Mouse (Mus musculus): ENCODE measurements around the gene Laptm4a. TPM values are rescaled to one million over a fixed set of nuclear protein-coding genes. Genes with fewer than 3 reads are reported as not detected.

Laptm4a gene
- 196 and 201 TPM in 2 replicates for polyA plus RNA-seq (2015; fragmentation: Nextera tagmentation; extraction: Ambion mirVana)

DNA sequence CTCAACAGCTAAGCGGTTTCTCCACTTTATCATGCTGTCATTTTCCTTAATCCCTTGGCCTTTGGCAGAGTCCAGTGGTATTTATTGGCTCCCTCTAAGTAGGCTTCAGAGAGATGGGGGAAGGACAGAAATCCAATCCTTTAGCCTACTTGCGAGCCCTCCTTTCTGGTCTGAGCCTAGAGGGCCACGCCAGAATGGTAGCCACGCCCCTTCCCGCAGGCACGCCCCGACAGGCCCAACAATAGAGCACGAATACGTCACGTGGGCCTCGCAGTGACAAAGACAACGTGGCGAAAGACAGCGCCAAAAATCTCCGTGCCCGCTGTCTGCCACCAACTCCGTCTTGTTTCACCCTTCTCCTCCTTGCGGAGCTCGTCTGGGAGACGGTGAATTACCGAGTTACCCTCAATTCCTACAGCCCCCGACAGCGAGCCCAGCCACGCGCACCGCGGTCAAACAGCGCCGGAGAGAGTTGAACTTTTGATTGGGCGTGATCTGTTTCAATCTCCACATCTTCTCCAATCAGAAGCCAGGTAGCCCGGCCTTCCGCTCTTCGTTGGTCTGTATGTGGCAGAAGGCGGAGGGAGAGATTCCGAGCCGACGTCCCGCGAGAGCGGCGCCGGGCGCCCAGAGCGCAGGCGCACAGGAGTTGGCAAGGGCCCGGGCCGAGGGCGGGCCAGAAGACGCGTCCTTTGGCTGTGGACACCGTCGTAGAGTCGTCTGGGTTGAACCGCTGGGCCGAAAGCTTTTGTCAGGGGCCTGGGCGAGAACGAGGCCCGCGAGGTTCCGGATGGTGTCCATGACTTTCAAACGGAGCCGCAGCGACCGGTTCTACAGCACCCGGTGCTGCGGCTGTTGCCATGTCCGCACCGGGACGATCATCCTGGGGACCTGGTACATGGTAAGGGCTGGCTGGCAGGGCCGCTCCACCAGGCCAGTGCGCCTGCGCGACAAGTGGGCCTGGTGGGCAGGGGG lies at the start of gene Laptm4a:
Gene Laptm4a (plus strand): TSS at position 271 of the 975 bp plus-strand sequence.
- H3K4me3 ChIP-seq: peak within 1 kb of the TSS; percentile 91
- ATAC-seq (ENCODE audit: low FRiP score, low read depth): peak; percentile 99
- peaks cover 32% of the 10 kb centered on the region for H3K4me1 ChIP-seq (replicated peaks)
- peak within 1 kb of the TSS; percentile 84 for H3K4me2 ChIP-seq
- no peaks in the 10 kb centered on the region for H3K36me3 ChIP-seq
- under 1% methylated on average over 73 of the region's 73 CpGs for WGBS
- H3K27ac ChIP-seq (replicated peaks): peak within 1 kb of the TSS; percentile 93
- H3K27me3 ChIP-seq: no peaks in the 10 kb centered on the region
- peak within 1 kb of the TSS; percentile 72 for H3K9ac ChIP-seq
- no peaks in the 10 kb centered on the region for H3K9me3 ChIP-seq

DNA sequence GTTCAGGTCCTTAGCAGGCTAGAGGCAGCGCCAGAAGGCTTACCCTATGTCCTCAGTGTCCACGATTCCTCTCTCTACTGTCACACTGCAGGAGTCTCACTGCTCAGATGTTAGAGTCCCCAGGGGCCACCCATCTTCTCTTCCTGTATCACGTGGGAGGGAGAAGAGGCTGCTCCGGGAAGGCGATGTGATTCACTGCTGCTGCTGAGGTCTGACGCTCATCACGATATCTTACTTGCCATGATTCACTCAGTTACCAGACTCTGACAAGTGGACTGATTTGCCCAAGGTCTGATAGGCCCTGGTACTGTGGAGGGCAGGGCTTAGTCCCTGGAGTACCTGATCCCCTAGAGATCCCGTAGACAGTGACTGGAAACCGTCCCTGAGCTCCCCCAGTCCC lies 45.9 kb upstream of the Laptm4a start:
- Histone ChIP-seq H3K4me2 (no peak overlapping the region), H3K9ac (no peak overlapping the region), H3K27ac (replicated peaks) (no peak overlapping the region), H3K4me1 (replicated peaks) (no peaks in the 10 kb centered on the region), H3K36me3 (no peaks in the 10 kb centered on the region), H3K4me3 (no peak overlapping the region), H3K9me3 (no peaks in the 10 kb centered on the region), H3K27me3 (no peaks in the 10 kb centered on the region)
- ATAC-seq (ENCODE audit: low FRiP score, low read depth): no peak
- 83% methylated on average over 9 of the region's 9 CpGs for WGBS

DNA sequence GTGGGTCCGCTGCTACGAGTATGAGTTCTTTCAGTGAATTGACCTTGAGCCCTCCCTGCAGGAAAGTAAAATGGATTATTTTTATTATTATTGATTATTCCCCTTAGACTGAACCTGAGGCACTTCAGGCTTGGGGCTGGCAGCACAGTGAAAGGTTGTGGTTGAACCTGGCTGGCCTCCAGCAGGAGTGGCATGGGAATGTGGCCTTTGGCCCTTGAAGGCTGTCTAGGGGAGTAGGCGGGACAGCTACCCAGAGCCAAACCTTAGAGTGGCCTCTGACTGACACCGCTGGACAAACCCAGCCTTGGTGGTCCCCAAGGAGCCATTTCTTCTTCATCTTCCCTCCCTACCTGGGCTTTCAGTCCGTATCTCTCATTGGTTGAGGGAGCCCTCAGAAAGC lies 44.6 kb upstream of the Laptm4a start:
- H3K36me3 ChIP-seq: no peaks in the 10 kb centered on the region
- no peak overlapping the region for H3K4me3 ChIP-seq
- no peaks in the 10 kb centered on the region for H3K27me3 ChIP-seq
- WGBS: 85% methylated on average over 5 of the region's 5 CpGs
- H3K9ac ChIP-seq: no peak overlapping the region
- H3K9me3 ChIP-seq: no peaks in the 10 kb centered on the region
- no peak overlapping the region for H3K4me2 ChIP-seq
- no peak overlapping the region for H3K27ac ChIP-seq (replicated peaks)
- no peaks in the 10 kb centered on the region for H3K4me1 ChIP-seq (replicated peaks)
- no peak for ATAC-seq (ENCODE audit: low FRiP score, low read depth)

DNA sequence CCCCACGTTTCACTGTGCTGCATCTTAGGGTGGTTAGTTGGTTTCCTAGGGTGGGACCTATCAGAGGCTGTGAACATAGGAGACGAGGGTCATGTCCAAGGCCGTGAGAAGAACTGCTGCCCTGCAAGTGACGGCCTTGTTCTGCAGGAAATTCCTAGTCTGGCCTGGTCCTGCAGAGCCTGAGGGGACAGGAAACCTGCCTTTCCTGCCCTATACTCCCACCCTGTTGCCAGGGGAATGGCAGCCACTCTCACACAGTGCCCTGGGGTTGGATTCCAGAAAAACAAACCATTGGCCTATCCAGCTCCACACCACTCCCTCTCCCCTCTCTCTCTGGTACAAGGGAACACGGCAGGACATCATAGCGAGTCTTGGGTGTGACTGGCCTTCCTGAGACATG lies 44.1 kb upstream of the Laptm4a start:
- H3K9me3 ChIP-seq: no peaks in the 10 kb centered on the region
- no peaks in the 10 kb centered on the region for H3K27me3 ChIP-seq
- no peak overlapping the region for H3K4me2 ChIP-seq
- WGBS: 90% methylated on average over 6 of the region's 6 CpGs
- no peaks in the 10 kb centered on the region for H3K36me3 ChIP-seq
- no peak overlapping the region for H3K27ac ChIP-seq (replicated peaks)
- H3K4me1 ChIP-seq (replicated peaks): no peaks in the 10 kb centered on the region
- ATAC-seq (ENCODE audit: low FRiP score, low read depth): no peak
- no peak overlapping the region for H3K4me3 ChIP-seq
- no peak overlapping the region for H3K9ac ChIP-seq

DNA sequence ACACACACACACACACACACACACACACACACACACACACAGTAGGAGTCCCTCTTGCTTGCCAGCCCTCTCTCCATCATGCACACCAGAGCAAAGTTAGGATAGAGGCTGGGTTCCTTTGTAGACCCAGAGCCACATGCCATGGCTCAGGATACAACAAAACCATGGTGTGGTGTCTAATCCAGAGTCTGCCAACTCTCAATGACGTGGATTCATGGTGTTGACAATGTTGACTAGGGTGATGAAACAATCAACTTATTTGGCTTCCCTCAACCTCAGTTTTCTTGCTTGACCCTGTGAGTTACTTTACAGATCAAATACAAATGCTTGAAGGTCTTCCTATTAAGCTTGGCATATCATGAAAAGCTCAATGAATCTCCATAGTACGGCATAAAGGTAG lies 42.7 kb upstream of the Laptm4a start:
- whole genome bisulfite sequencing: 91% methylated on average over 2 of the region's 2 CpGs
- H3K36me3 ChIP-seq: no peaks in the 10 kb centered on the region
- H3K4me2 ChIP-seq: no peak overlapping the region
- H3K27me3 ChIP-seq: no peaks in the 10 kb centered on the region
- H3K27ac ChIP-seq (replicated peaks): no peak overlapping the region
- no peak for ATAC-seq (ENCODE audit: low FRiP score, low read depth)
- H3K4me1 ChIP-seq (replicated peaks): no peaks in the 10 kb centered on the region
- no peak overlapping the region for H3K4me3 ChIP-seq
- H3K9ac ChIP-seq: no peak overlapping the region
- H3K9me3 ChIP-seq: no peaks in the 10 kb centered on the region

DNA sequence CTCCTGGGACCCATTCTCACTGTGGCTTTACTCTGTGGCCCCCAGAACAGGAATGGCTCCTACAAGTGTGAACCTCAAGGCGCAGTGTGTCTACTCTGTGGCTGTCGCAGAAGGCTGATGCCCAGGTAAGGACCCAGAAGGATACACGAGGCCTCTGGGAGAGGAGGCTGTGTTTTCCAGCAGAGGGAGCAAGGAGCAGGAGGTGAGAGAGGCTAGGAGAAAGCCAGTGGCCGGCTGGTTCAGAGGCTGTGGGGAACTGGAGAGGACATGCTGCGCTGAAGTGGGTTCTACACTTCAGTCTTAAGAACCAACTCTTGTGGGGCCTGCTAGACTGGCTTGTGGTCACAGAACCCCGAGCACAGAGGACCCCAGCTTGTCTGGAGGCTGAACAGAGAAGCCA lies 42.1 kb upstream of the Laptm4a start:
- ATAC-seq (ENCODE audit: low FRiP score, low read depth): no peak
- 67% methylated on average over 6 of the region's 6 CpGs for WGBS
- no peaks in the 10 kb centered on the region for H3K9me3 ChIP-seq
- H3K4me1 ChIP-seq (replicated peaks): no peaks in the 10 kb centered on the region
- H3K27me3 ChIP-seq: no peaks in the 10 kb centered on the region
- H3K36me3 ChIP-seq: no peaks in the 10 kb centered on the region
- no peak overlapping the region for H3K4me2 ChIP-seq
- H3K9ac ChIP-seq: no peak overlapping the region
- no peak overlapping the region for H3K4me3 ChIP-seq
- H3K27ac ChIP-seq (replicated peaks): no peak overlapping the region

DNA sequence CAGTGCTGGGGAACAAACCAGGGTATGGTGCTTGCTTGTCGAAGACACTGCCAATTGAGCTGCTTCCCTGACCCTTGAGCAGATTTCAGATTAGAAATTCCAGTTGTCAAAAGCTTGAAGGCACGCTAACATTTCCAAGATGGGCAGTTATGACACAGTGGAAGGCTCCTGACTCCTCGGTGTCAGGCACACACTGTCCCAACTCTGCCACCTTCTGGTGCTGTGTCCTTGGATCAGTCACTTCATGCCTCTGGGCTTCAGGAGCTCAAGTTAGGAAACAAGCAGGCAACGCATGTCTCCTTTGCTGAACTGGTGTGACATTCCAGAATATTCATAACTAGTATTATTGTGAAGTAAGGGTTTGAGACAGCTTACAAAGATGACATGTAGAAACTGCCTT lies 39.7 kb upstream of the Laptm4a start:
- Histone ChIP-seq H3K27ac (replicated peaks) (no peak overlapping the region), H3K36me3 (no peaks in the 10 kb centered on the region), H3K9me3 (no peaks in the 10 kb centered on the region), H3K4me2 (no peak overlapping the region), H3K4me1 (replicated peaks) (peaks cover 9% of the 10 kb centered on the region; the same call in 1 of the 2 replicates), H3K9ac (no peak overlapping the region), H3K27me3 (no peaks in the 10 kb centered on the region), H3K4me3 (no peak overlapping the region)
- WGBS: 83% methylated on average over 4 of the region's 4 CpGs
- ATAC-seq (ENCODE audit: low FRiP score, low read depth): no peak

DNA sequence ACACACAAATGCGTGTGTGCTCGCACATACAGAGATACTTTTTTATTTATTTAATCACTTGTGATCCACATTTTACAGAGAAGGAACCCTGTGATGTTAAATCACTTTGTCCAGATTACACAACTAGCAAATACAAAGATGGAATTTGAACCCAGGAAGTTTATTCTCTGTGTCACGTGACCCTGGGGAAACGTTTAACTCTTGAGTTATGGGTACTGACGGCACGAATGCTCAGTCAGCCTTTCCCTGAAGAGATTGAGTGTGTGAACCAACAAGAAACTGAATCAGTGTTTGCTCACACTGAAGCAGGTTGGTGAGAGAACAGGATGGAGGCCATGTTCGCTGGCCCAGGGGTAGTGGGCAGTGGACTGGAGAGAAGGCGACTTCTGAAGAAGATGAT lies 39.1 kb upstream of the Laptm4a start:
- Histone ChIP-seq H3K27ac (replicated peaks) (no peak overlapping the region), H3K9me3 (no peaks in the 10 kb centered on the region), H3K4me3 (no peak overlapping the region), H3K4me2 (no peak overlapping the region), H3K9ac (no peak overlapping the region), H3K36me3 (no peaks in the 10 kb centered on the region), H3K27me3 (no peaks in the 10 kb centered on the region), H3K4me1 (replicated peaks) (peaks cover 9% of the 10 kb centered on the region; the same call in 1 of the 2 replicates)
- 82% methylated on average over 8 of the region's 8 CpGs for WGBS
- no peak for ATAC-seq (ENCODE audit: low FRiP score, low read depth)

DNA sequence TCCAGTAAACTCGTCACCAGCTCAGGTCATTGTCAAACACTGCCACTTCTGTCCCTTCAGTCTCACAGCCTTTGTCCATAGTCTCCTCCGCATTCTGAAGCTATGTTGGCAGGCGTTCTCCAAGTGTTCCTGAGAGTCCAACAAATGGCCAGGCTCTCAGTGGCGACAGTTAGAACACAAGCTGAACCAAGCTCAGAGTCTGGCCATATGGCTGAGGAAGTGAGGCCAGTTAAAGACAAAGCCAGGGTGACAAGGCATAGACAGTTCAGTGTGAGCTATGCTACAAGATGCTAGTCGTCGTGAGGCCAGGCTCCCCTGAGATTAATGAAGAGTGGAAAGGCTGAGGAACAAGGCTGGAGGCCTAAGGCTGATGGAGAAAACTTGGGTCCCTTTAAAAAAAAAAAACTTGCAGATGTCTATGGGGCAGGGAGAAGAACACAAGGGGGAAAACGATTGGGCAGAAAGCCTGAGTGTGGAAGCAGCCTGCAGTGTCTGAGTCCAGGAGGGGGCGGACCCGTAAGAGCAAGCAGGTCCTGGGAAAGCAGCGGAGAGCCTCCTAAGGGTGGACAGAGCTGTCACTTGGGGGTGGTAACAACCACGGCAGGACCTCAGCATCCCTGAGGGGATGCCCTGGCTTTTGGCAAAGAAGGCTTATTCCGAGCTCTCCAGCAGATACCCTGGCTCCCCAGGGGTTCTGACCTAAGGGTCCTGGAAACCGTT lies 36.9 kb upstream of the Laptm4a start:
- Histone ChIP-seq H3K9me3 (no peaks in the 10 kb centered on the region), H3K36me3 (no peaks in the 10 kb centered on the region), H3K27ac (replicated peaks) (no peak overlapping the region), H3K9ac (no peak overlapping the region), H3K4me1 (replicated peaks) (peaks cover 9% of the 10 kb centered on the region; the same call in 1 of the 2 replicates), H3K4me2 (0 out of 2 replicates have a peak overlapping the region, but pooled peaks have one; percentile 5), H3K4me3 (no peak overlapping the region), H3K27me3 (no peaks in the 10 kb centered on the region)
- WGBS: 21% methylated on average over 13 of the region's 13 CpGs
- peak; percentile 21 for ATAC-seq (ENCODE audit: low FRiP score, low read depth)

DNA sequence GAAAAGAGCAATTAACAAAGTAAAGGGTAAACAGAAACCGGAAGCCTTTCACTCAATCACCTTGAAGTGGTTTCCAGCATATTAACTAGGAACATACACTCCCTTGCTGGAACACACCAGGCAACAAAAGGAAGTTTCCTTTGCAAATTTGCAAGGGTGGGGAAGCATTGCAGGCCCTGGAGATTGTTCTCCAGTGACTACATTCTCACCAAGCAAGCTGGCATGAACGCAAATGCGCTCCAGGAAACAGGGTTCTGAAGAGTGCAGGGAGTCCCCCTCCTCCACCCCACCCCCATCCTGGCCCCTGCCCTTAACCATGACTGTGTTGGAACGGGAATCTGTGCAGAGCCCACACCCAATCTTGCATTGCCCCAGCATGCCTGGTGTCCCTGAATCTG lies 36.3 kb upstream of the Laptm4a start:
- ATAC-seq (ENCODE audit: low FRiP score, low read depth): 0 out of 2 replicates have a peak, but pooled peaks have one; percentile 44
- WGBS: 11% methylated on average over 4 of the region's 4 CpGs
- 0 out of 2 replicates have a peak overlapping the region, but pooled peaks have one; percentile 5 for H3K4me2 ChIP-seq

DNA sequence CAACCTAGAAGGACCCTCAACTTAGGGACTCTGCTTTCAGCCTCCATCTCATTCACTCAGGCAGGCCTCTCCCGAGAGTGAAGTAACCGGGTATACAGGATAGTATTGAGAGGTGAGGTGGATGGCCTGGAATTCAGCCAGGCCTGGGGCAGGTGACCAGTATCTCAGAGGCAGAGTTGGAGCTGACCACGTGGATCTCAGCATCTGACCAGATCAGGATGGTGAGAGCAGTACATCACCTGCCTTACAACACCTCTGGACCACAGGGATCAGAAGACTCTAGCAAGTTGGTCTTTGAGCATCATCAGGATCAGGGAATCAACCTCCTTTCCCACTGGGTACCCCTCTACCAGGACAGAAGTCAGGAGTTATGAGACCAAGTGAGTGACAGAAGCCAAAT lies 35.5 kb upstream of the Laptm4a start:
- Histone ChIP-seq H3K9me3 (no peaks in the 10 kb centered on the region), H3K27me3 (no peaks in the 10 kb centered on the region), H3K9ac (no peak overlapping the region), H3K4me1 (replicated peaks) (peaks cover 9% of the 10 kb centered on the region; the same call in 1 of the 2 replicates), H3K27ac (replicated peaks) (no peak overlapping the region), H3K36me3 (no peaks in the 10 kb centered on the region), H3K4me2 (no peak overlapping the region), H3K4me3 (no peak overlapping the region)
- WGBS: 70% methylated on average over 3 of the region's 3 CpGs
- ATAC-seq (ENCODE audit: low FRiP score, low read depth): no peak

More for the DNA sequence above, 36.3 kb upstream of the Laptm4a start:
- Histone ChIP-seq H3K27me3 (no peaks in the 10 kb centered on the region), H3K4me3 (no peak overlapping the region), H3K36me3 (no peaks in the 10 kb centered on the region), H3K9ac (no peak overlapping the region), H3K4me1 (replicated peaks) (peaks cover 9% of the 10 kb centered on the region; the same call in 1 of the 2 replicates), H3K27ac (replicated peaks) (no peak overlapping the region), H3K9me3 (no peaks in the 10 kb centered on the region)

DNA sequence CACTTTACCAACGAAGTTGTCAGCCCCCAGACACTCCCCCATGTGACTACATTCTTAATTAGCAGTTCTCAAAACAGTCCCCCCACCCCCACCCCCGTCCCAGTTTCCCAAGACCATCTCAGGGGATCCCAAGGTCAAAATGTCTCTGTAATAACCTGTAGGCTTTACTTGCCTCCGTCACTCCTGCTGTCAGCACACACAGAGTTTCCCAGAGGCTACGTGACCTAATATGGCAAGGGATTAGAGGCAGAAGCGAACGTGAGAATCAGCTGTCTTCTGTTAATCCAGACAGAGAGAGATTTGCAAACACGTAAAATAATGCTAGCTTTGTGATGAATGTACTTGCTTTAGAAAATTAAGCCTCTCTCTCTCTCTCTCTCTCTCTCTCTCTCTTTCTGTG lies 33.0 kb upstream of the Laptm4a start:
- H3K9ac ChIP-seq: no peak overlapping the region
- H3K4me3 ChIP-seq: no peak overlapping the region
- no peaks in the 10 kb centered on the region for H3K27me3 ChIP-seq
- no peak overlapping the region for H3K4me2 ChIP-seq
- peaks cover 9% of the 10 kb centered on the region; the same call in 1 of the 2 replicates for H3K4me1 ChIP-seq (replicated peaks)
- WGBS: 53% methylated on average over 7 of the region's 7 CpGs
- H3K27ac ChIP-seq (replicated peaks): no peak overlapping the region
- H3K36me3 ChIP-seq: no peaks in the 10 kb centered on the region
- ATAC-seq (ENCODE audit: low FRiP score, low read depth): no peak
- no peaks in the 10 kb centered on the region for H3K9me3 ChIP-seq

All from hindbrain, embryonic 15.5 days (tissue).